Mouse (Mus musculus) spleen, adult 2 months (tissue): ENCODE measurements around the gene Cyb5d2.

Source experiments
- CTCF ChIP-seq: fragments of 200-500 bp; IDR thresholded peaks from 2 replicates; pipeline ENCODE4 v1.5.1; 2011; ENCODE audit warnings: mild to moderate bottlenecking, inconsistent platforms; ENCODE audit not compliant: insufficient read depth, insufficient read length, insufficient replicate concordance; ENCODE audit errors: extremely low read depth
- POLR2A ChIP-seq: fragments of 200-500 bp; IDR thresholded peaks from 2 replicates; pipeline ENCODE4 v1.6.1; 2011; ENCODE audit warnings: low read depth, low read length, inconsistent platforms

GRCm38 (mm10) chr11:72829869-72830268 lies 33.9 kb upstream of the Cyb5d2 start:
- TF ChIP-seq CTCF (no peak), POLR2A (no peak)
